Mouse (Mus musculus) bone marrow, adult 2 months (tissue): ENCODE data around the gene Pld1.

Experiments
- CTCF ChIP-seq: fragments of 200-500 bp; IDR thresholded peaks from 2 replicates; pipeline ENCODE4 v1.5.1; 2011; ENCODE audit warnings: low read length, control low read depth; ENCODE audit not compliant: control insufficient read depth, insufficient read depth
- POLR2A ChIP-seq: fragments of 200-500 bp; IDR thresholded peaks from 2 replicates; pipeline ENCODE4 v1.6.1; 2011; ENCODE audit warnings: low read depth, mild to moderate bottlenecking, control low read depth, low read length, borderline replicate concordance; ENCODE audit not compliant: control insufficient read depth

DNA sequence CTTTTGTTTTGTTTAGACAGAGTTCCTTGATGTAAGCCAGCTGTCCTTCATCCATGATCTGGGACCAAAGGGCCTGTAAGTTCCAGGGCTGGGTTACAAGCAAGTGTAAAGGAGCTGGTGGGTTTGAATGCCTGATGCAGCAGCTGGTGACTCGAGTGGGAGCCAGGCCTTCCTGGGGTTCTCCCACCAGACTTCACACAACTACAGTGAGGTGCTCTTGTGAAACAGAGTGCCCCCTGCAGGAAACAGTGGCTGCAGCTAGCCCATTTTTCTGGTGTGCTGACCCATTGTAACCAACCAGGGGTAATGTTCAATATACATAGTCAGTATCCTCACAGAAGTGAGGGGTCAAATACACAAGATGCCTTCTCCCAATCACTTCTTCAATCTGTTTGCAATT, 101.3 kb downstream of the Pld1 start:
- TF ChIP-seq CTCF (no peak), POLR2A (no peak)
